Mouse (Mus musculus) inflammation-experienced regulatory T-cells, adult 6 months (primary cell): ENCODE measurements around the gene Tor4a. TPM values are rescaled to one million over a fixed set of nuclear protein-coding genes. Genes with fewer than 3 reads are reported as not detected.

Experiments
- ATAC-seq: one replicate; pipeline ENCODE4 v1.8.0; 2017
- polyA plus RNA-seq, 3 experiments: library from polyadenylated mRNA; unstranded; fragments of 100-300 nt; shearing (Covaris generic); gene quantifications; one replicate each; pipeline ENCODE4 v1.2.1; 2017

Tor4a gene
- polyA plus RNA-seq, 3 experiments from 2014 or later: 55.3 to 73.9 (median 67.2) TPM

- ATAC-seq: no peak
These were observed 10.1 kb downstream of the Tor4a start for GRCm38 (mm10) chr2:25186575-25186930.

GRCm38 (mm10) chr2:25185625-25186574, 10.8 kb downstream of the Tor4a start:
- peak; percentile 62 for ATAC-seq

GRCm38 (mm10) chr2:25184496-25184895, 12.2 kb downstream of the Tor4a start:
- ATAC-seq: no peak

GRCm38 (mm10) chr2:25183336-25183735, 13.3 kb downstream of the Tor4a start:
- no peak for ATAC-seq

DNA sequence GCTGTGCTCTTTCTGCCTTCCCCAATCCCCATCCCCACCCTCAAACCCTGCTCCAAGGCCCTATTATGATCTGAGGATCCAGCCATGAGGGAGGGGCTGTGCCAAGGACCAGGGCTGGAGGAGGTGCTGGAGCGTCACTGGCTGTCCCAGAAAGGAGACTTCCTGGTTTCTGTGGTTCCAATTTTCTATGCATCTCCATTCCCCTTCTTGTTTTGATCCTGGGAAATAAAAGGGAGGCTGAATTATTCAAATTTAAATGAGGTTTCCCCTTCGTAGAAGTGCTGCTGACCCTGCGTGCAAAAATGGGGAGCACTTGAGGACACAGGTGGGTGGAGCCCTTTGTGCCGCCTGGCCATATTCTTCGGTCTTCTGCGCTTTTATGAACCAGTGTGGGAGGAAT, 14.0 kb downstream of the Tor4a start:
- no peak for ATAC-seq

DNA sequence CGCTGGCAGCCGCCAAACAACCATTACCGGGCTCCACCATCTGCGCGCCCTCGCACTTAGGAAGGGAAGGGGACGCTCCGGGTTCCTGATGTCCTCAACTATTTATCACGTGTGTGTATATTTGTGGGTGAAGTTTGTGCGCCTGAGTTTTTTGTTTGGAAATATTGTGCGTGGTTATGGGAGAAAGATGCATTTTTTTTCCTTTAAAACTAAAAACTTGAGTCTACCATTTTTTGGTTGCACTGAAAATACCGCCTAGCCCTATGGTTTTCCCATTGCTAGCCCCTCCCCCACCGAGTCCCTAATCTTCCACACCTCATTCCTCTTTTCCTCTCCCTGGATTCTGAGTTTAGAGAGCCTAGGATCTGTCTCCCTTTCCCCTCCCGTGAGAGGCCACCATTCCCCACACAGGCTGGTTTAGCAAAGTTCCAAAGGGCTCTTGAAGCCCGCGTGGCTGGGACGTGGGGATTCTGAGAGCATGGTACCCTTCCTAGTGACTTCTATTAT, 14.7 kb downstream of the Tor4a start:
- no peak for ATAC-seq

DNA sequence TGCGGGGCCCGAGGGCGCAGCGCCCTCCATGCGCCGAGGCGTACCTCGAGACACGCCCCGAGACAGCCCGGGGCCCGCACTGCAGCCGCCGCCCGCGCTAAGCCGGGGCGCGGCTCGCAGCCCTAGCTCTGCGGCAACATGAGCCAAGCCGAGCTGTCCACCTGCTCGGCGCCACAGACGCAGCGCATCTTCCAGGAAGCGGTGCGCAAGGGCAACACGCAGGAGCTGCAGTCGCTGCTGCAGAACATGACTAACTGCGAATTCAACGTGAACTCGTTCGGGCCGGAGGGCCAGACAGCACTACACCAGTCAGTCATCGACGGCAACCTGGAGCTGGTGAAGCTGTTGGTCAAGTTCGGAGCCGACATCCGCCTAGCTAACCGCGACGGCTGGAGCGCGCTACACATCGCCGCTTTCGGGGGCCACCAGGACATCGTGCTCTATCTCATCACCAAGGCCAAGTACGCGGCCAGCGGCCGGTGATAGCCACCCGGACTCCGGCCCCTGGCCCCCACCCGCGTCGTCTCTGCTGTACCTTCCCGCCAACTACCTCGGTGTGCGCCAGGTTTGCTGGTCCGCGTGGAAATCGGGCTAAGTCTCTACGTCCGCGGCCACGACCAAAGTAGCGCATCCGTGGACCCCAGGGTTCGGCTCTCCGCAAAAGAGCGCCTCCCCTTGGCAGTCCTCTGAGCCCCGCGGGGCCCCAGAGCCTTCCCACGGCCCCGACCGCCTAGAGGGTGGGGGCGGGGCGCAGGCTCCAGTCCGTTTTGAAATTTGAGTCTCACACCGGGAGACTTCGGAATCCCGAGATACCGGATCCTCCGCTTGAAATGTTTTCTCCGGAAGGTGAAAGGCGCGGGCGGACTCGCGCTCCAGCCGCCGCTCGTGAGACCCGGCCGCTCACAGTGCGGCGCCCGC, 15.5 kb downstream of the Tor4a start:
- ATAC-seq: peak; percentile 39

DNA sequence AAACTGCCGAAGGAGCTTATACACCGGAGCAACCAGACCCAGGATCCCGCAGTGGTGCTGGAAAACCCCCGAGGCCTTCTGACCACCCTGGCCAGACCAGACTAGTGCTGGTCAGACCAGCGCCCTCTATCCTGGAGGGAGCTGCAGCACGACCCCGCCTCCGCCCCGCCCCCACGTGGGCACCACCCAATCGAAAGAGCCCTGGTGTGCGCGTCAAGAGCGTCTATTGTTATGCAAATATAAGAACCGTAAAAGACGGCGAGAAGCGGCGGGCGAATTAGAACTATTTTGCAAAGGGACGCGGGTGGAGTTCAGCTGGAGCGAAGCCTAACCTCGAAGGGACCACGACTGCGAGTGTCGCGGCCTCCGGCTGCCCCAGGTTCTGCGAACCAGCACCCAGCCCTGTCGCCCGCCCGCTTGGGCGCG, 16.2 kb downstream of the Tor4a start, which contains the start of gene Nrarp:
Gene Nrarp, plus strand, starts transcription at position 281 of the 426 bp plus-strand sequence.
- ATAC-seq: peak; percentile 87

DNA sequence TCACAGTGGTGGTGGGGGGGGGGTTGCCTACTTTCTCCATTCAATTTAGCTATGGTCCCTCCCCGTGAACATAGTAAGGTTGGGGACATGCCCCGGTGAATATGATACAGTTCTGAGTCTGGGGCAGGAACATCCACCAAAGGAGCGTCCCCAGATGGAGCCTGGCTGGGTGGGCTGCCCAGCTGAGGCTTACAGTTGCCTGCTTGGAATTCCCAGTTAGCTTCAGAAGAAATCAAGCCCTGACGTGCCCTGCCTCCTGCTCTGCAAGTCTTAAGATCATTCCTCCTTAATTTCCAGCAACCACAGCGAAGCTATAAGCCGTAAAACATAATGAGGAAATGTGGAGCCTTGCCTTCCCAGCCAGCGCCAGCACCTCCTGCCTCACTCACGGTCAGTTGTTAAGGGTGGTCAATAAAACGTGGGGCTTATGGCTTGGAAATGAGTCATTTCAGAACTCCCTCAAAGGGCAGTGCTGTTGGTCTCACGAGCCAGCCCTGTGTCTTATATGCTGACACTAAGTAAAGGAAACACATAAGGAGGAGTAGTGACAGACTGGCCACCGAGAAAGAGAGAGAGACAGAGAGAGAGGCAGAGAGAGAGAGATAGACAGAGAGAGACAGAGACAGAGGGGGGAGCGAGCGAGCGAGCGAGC, 17.0 kb downstream of the Tor4a start:
- ATAC-seq: no peak

DNA sequence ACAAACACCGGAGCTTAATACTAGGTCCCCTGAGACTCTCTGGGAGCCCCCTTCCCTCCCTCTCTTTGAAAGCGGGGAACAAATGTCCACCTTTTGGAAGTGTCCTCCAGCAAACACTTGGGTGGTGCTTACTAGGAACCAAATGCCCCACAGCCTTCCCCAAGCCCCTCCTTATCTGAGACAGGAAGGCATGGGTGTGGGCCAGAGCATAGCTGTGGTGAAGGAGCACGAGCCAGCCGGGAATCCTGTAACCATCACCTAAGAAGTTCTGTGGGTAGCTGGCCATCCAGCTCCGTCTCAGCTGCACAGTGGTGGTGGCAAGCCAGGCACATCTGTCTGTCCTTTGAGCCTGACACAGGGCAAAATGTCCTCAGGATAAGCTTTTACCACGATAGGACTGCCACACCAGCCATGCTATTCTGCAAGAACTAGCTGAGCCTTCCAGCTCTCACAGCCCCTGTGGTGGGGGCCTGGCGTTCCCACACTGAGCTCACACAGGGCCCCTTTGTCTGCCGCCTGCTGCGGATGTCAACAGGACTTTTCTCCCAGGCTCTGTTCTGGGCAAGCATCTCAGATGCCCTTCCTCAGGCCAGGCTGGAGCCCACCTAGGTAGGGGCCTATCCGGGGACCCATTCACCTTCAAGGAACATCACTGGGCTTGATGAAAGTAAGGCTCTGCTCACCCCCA, 18.3 kb downstream of the Tor4a start:
- ATAC-seq: no peak

GRCm38 (mm10) chr2:25177685-25178084, 19.0 kb downstream of the Tor4a start:
- ATAC-seq: no peak

- no peak for ATAC-seq
These were observed 19.6 kb downstream of the Tor4a start for GRCm38 (mm10) chr2:25177076-25177475.

GRCm38 (mm10) chr2:25176573-25176972, 20.1 kb downstream of the Tor4a start:
- no peak for ATAC-seq

DNA sequence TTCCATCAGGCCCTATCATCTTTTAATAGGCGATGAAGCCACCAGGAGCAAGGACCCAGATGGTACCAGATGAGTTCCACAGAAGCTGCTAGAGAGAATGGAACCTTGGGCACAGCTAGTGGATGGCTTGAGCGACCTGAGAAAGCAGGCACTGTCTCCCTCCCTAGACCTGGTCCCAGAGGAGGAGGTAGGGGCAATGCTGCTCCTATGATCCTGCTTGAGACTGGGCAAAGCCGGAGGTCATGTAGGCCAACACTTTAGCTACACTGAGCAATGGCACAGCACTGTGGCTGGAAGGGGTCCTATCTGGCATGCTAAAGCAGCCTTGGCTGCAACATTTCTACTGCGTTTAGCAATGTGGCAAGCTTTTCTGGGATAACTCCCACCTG, 21.0 kb downstream of the Tor4a start:
- ATAC-seq: no peak

GRCm38 (mm10) chr2:25174866-25175689, 21.6 kb downstream of the Tor4a start:
- ATAC-seq: no peak

DNA sequence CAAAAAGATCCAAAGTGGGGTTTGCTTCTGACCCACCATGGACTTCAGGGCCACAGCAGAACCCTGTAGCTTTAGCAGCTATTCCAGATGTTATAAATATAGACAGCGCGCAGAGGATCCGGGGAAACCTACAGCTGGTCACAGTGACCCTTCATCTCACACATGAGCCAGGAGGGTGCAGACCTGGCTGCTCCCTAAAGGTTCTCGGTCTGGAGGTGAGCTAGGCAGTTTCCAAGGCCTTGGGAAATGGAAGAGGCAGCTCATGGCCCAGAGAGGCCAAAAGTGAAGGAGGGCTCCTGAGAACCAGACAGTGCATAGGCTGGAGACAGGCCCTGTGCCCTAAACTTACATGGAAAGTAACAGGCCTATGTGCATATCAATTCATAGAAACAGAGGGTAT, 22.9 kb downstream of the Tor4a start:
- ATAC-seq: no peak

GRCm38 (mm10) chr2:25172629-25173028, 24.1 kb downstream of the Tor4a start:
- no peak for ATAC-seq

GRCm38 (mm10) chr2:25171769-25172153, 24.9 kb downstream of the Tor4a start:
- no peak for ATAC-seq

- ATAC-seq: no peak
These were observed 25.5 kb downstream of the Tor4a start for GRCm38 (mm10) chr2:25171101-25171768.

DNA sequence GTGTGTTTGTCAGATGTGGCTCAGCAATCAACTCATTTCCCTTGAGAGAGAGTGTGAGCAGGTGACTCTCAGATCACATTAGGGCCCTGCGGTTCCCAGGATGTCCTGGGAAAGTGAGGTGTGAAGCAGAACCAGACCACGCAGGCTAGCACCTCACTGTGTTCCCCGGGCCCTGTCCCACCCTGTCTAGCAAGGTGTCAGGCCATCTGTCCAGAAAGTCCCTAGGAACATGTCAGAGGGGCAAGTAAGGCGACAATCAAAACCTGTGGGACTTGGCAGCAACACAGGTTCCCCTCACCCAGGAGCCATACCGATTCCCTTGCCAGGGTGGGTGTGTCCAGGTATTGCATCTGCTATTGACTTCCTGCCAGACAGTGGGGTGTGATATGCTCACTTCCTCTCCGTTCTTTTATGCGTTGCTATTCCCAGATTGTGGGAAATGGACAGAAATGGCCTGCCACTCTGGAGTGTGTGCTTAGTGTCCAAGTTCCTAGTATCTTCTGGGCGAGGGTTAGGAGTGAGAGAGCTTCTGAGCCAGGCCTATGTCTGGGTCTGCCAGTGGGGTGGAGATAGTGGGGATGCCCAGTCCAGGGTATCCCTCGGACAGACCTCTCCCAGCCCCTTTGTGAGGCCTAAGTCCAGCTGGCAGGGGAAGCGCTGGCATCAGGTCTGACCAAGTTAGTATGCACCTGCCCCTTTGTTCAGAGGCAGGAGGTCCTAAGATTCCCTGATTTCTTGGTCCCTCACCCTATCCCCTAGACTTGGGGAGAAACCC, 26.2 kb downstream of the Tor4a start:
- peak; percentile 38 for ATAC-seq
